Mouse (Mus musculus): ENCODE measurements at regions not wholly inside any gene's neighbourhood (a gene's known extent, or its start where the extent isn't known, plus 50 kb on each side); places are given as distances from the start of the nearest gene placed in this dataset.
A peak's percentile ranks its signal among the peaks of the same experiment; 100 is the strongest.

DNA sequence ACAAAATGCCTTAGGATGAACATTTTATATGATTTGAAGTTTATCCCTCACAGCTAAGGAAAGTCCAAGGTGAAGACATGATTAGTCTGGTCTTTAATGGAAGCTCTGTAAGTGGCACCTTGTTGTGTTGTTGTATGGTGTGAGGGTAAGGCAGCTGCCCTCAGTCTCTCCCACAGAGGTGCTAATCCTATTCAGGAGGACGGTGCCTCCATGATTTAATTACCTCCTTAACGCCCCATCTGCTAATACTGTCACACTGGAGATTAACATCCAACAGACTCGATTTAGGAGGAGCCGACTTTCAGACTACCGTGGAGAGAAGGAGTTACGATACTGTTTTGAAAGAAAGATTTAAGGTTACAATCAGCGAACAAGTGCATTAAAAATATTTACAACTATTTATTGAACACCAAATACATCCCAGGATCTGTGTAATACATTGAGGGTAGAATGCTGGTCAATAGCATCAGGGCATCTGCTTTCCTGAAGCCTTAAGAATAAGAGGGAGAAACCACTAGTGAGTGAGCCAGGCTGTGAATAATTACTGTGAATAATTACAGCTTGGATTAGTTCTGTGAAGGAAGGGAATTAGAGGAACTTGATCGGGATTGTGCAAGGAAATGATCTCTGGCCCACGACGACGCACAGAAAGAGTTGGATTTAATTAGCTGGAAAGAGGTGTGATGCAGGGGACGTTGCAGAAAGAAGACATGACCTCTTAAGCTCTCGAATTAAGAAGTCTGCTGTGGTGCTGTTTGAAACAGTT, 63.0 kb upstream of the Fam241a start:
- H3K9me3 ChIP-seq (ENCODE audit: control insufficient read depth, low read length) = no peaks in the 10 kb centered on the region
- H3K27ac ChIP-seq (ENCODE audit: low read length) = no peak overlapping the region
- 6% methylated on average over 13 of the region's 13 CpGs for WGBS
- 0 out of 2 replicates have a peak, but pooled peaks cover 4% of the 10 kb centered on the region for H3K4me1 ChIP-seq (replicated peaks; ENCODE audit: control insufficient read depth, insufficient read depth, low read length)
- no peak overlapping the region for H3K4me3 ChIP-seq (replicated peaks; ENCODE audit: low read length)
- H3K27me3 ChIP-seq (replicated peaks; ENCODE audit: control insufficient read depth, insufficient read depth, low read length) = no peaks in the 10 kb centered on the region
- H3K9ac ChIP-seq (replicated peaks; ENCODE audit: low read depth, low read length) = no peak overlapping the region
- no peaks in the 10 kb centered on the region for H3K36me3 ChIP-seq (ENCODE audit: control insufficient read depth, insufficient read depth)
- peak; percentile 80 for ATAC-seq
- H3K4me2 ChIP-seq (ENCODE audit: low read length) = no peak overlapping the region

DNA sequence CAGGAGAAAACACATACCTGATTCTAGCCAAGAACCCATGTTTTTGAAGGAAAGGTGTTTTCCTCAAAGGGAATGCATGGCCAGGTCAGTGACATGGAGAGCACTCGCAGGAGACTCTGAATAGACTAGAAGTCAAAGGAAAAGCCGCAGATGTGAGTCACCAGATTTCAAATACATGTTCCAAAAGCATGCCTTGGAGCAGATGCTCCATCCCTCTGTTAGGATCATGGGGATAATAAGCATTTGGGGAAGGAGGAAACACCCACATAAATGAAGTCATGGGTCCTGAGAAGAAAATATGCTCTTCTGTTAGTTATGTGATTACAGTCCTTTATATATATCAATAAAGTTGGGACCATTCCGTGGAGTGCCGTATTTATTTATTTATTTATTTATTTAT, 58.7 kb upstream of the Fam241a start:
- no peak overlapping the region for H3K4me3 ChIP-seq (replicated peaks; ENCODE audit: low read length)
- ATAC-seq = no peak

DNA sequence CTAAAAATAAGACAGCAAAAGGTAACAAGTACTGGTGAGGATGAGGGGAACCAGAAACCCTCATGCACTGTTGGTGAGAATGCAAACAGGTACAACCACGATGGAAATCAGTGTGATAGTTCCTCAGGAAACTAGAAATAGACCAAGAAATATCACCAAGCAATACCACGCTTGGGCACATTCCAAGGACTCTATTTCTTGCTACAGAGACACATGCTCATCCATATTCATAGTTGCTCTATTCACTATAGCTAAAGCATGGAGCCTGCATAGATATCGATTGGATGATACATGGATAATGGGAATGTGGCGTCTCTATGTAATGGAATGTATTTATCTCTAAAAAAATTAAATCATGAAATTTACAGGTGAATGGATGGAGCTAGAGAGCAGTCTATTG, 57.5 kb upstream of the Fam241a start:
- no peaks in the 10 kb centered on the region for H3K9me3 ChIP-seq (ENCODE audit: control insufficient read depth, low read length)
- H3K4me3 ChIP-seq (replicated peaks; ENCODE audit: low read length) = no peak overlapping the region
- H3K4me2 ChIP-seq (ENCODE audit: low read length) = no peak overlapping the region
- H3K27ac ChIP-seq (ENCODE audit: low read length) = no peak overlapping the region
- H3K27me3 ChIP-seq (replicated peaks; ENCODE audit: control insufficient read depth, insufficient read depth, low read length) = no peaks in the 10 kb centered on the region
- H3K4me1 ChIP-seq (replicated peaks; ENCODE audit: control insufficient read depth, insufficient read depth, low read length) = no peaks in the 10 kb centered on the region
- ATAC-seq = peak; percentile 60; the same call in 1 of the 2 replicates
- WGBS = 67% methylated on average over 4 of the region's 4 CpGs
- H3K36me3 ChIP-seq (ENCODE audit: control insufficient read depth, insufficient read depth) = no peaks in the 10 kb centered on the region
- H3K9ac ChIP-seq (replicated peaks; ENCODE audit: low read depth, low read length) = no peak overlapping the region

More for the DNA sequence above, 58.7 kb upstream of the Fam241a start:
- H3K9ac ChIP-seq (replicated peaks; ENCODE audit: low read depth, low read length) = no peak overlapping the region
- WGBS = 92% methylated on average over 4 of the region's 4 CpGs
- no peaks in the 10 kb centered on the region for H3K27me3 ChIP-seq (replicated peaks; ENCODE audit: control insufficient read depth, insufficient read depth, low read length)
- H3K4me1 ChIP-seq (replicated peaks; ENCODE audit: control insufficient read depth, insufficient read depth, low read length) = 0 out of 2 replicates have a peak, but pooled peaks cover 4% of the 10 kb centered on the region
- H3K36me3 ChIP-seq (ENCODE audit: control insufficient read depth, insufficient read depth) = no peaks in the 10 kb centered on the region
- no peaks in the 10 kb centered on the region for H3K9me3 ChIP-seq (ENCODE audit: control insufficient read depth, low read length)
- H3K27ac ChIP-seq (ENCODE audit: low read length) = no peak overlapping the region
- H3K4me2 ChIP-seq (ENCODE audit: low read length) = no peak overlapping the region

DNA sequence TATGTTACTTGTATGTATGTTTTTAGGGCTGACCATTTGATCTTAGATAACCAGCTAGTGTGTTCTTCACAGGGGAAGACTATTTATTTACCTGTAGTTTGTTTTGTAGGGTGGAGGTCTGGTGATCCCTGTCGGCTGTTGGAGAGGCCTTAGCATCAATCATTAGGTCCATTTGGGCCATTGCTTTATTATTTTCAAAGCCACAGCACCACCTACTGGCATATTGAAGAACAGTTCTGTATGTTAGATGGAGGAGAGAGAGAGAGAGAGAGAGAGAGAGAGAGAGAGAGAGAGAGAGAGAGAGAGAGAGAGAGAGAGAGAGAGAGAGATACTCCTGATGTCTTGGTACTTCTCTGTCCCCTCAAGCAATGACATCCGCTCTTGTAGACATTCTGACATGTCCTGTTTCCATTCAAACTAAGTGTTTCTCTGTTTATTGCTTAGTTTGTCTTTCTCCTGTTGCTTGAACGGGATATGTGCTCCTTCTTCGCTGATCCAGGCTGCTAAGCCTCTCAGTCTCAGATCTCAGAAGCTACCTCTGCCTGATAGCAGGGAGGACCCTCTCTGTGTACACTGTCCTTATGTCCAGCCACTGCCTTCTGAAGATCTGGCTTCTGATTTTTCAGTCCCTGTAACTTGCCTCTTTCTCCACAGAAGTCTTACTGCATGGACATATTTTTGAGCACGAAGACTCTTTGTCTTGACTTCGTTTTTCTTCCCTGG, 52.9 kb upstream of the Fam241a start:
- no peaks in the 10 kb centered on the region; the same call in 1 of the 2 replicates for H3K4me1 ChIP-seq (replicated peaks; ENCODE audit: control insufficient read depth, insufficient read depth, low read length)
- H3K27me3 ChIP-seq (replicated peaks; ENCODE audit: control insufficient read depth, insufficient read depth, low read length) = no peaks in the 10 kb centered on the region
- H3K9me3 ChIP-seq (ENCODE audit: control insufficient read depth, low read length) = no peaks in the 10 kb centered on the region
- no peak overlapping the region for H3K4me3 ChIP-seq (replicated peaks; ENCODE audit: low read length)
- no peak overlapping the region for H3K4me2 ChIP-seq (ENCODE audit: low read length)
- no peak overlapping the region for H3K27ac ChIP-seq (ENCODE audit: low read length)
- WGBS = 50% methylated on average over 6 of the region's 6 CpGs
- H3K9ac ChIP-seq (replicated peaks; ENCODE audit: low read depth, low read length) = no peak overlapping the region
- peak; percentile 59 for ATAC-seq
- H3K36me3 ChIP-seq (ENCODE audit: control insufficient read depth, insufficient read depth) = no peaks in the 10 kb centered on the region

DNA sequence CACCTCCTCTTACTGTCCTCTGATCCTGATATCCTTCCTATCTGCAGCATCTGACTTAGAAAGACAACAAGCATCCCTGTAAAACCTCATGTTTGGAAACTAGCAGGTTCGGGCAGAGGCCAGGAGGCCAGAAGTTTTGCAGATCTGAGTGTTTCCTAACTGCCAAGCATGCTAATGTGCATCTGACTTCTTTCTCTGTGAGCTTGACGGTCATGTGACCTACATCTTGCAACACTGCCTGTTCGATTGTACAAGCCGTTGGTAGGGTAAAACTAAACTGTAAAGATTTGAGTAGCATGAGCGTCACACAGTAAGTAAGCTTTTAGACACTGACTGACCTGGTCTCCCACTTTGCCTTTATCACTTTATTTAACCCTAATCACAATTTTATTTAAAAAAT, 52.2 kb upstream of the Fam241a start:
- no peaks in the 10 kb centered on the region; the same call in 1 of the 2 replicates for H3K4me1 ChIP-seq (replicated peaks; ENCODE audit: control insufficient read depth, insufficient read depth, low read length)
- no peaks in the 10 kb centered on the region for H3K36me3 ChIP-seq (ENCODE audit: control insufficient read depth, insufficient read depth)
- WGBS = 70% methylated on average over 5 of the region's 5 CpGs
- no peak overlapping the region for H3K4me3 ChIP-seq (replicated peaks; ENCODE audit: low read length)
- peak; percentile 43 for ATAC-seq
- H3K27me3 ChIP-seq (replicated peaks; ENCODE audit: control insufficient read depth, insufficient read depth, low read length) = no peaks in the 10 kb centered on the region
- no peak overlapping the region for H3K4me2 ChIP-seq (ENCODE audit: low read length)
- no peaks in the 10 kb centered on the region for H3K9me3 ChIP-seq (ENCODE audit: control insufficient read depth, low read length)
- no peak overlapping the region for H3K9ac ChIP-seq (replicated peaks; ENCODE audit: low read depth, low read length)
- no peak overlapping the region for H3K27ac ChIP-seq (ENCODE audit: low read length)

All from forebrain, embryonic 16.5 days (tissue).